Mouse (Mus musculus) G1E (cell line): ENCODE data around the gene Xkr7.

ENCODE experiments used
- CTCF ChIP-seq: IDR thresholded peaks from 2 replicates; pipeline ENCODE4 v1.5.1; 2012; ENCODE audit warnings: low read depth, low read length, inconsistent platforms, mixed read lengths
- GATA1 ChIP-seq: IDR thresholded peaks from 2 replicates; pipeline ENCODE4 v1.6.1; 2012; ENCODE audit warnings: borderline replicate concordance, low read length, inconsistent platforms, mixed read lengths
- GATA2 ChIP-seq: IDR thresholded peaks from 2 replicates; pipeline ENCODE4 v1.6.1; 2012; ENCODE audit warnings: low read depth, low read length, inconsistent platforms, borderline replicate concordance
- TAL1 ChIP-seq: conservative IDR thresholded peaks from 2 replicates; pipeline ENCODE4 v1.6.1; 2012; ENCODE audit warnings: low read depth, low read length, inconsistent platforms, mixed read lengths

DNA sequence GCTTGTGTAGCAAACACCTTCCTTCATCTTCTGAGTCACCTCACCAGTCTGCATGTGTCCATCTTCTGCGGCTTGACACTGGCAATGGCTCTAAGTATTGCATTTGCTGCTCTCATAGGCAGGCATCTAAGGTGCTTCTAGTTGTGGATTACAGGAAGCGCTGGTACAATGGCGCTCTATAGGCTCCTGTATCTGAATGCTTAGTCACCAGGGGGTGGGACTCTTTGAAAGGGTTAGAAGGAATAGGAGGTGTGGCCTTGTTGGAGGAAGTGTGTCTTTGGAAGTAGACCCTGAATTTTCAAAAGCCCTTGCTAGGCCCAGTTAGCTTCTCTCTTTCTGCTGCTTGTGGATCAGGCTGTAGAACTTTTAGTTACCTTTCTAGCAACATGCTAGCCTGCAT lies 10.5 kb upstream of the Xkr7 start:
- no peak for TF ChIP-seq GATA1
- TF ChIP-seq CTCF: no peak
- no peak for TF ChIP-seq GATA2
- TF ChIP-seq TAL1: no peak
